Mouse (Mus musculus): ENCODE data around the gene Srsf9. TPM values are rescaled to one million over a fixed set of nuclear protein-coding genes. Genes with fewer than 3 reads are reported as not detected.

The Srsf9 gene
- polyA plus RNA-seq, 1 experiment from 2014 or later = 118 TPM

GRCm38 (mm10) chr5:115359438-115359837 is 32.5 kb downstream of the Srsf9 start:
- no peak for ATAC-seq
- Histone ChIP-seq H3K9me3 (replicated peaks; ENCODE audit: control insufficient read depth, low read length, poor library complexity, severe bottlenecking) (no peaks in the 10 kb centered on the region), H3K4me2 (ENCODE audit: low read length) (no peak overlapping the region), H3K4me1 (ENCODE audit: control insufficient read depth, insufficient read depth, low read length) (no peaks in the 10 kb centered on the region), H3K27ac (ENCODE audit: low read length) (no peak overlapping the region), H3K4me3 (ENCODE audit: low read depth, low read length) (no peak overlapping the region), H3K36me3 (ENCODE audit: control insufficient read depth, insufficient read depth, low read length) (no peaks in the 10 kb centered on the region), H3K27me3 (ENCODE audit: control insufficient read depth, insufficient read depth, low read depth, low read length) (no peaks in the 10 kb centered on the region), H3K9ac (ENCODE audit: low read depth, low read length) (no peak overlapping the region)
- WGBS = 88% methylated on average over 8 of the region's 8 CpGs

DNA sequence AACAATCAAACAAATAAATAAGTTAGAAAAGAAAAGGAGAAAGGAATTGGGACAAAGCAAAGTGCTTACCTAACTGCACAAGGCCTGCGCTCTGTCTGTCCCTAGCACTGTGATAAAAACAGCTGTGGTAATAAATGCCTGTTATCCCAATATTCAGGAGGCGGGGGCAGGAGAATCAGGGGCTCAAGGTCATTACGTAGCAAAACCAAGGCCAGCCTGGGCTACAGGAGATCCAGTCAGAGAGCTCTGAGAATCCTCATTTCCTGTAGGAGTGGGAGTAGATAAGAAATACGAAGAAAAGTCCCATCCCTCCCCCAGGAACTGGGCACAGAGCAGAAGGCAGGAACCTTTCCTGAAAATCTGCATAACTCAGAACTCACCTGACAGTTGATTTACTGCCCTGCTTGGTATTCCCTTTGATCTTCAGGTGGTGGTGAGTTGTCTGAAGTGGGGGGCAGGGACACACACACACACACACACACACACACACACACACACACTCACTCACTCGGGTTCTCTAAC is 32.9 kb downstream of the Srsf9 start:
- Histone ChIP-seq H3K9ac (ENCODE audit: low read depth, low read length) (no peak overlapping the region), H3K4me2 (ENCODE audit: low read length) (no peak overlapping the region), H3K36me3 (ENCODE audit: control insufficient read depth, insufficient read depth, low read length) (no peaks in the 10 kb centered on the region), H3K4me3 (ENCODE audit: low read depth, low read length) (no peak overlapping the region), H3K27ac (ENCODE audit: low read length) (no peak overlapping the region), H3K9me3 (replicated peaks; ENCODE audit: control insufficient read depth, low read length, poor library complexity, severe bottlenecking) (no peaks in the 10 kb centered on the region), H3K4me1 (ENCODE audit: control insufficient read depth, insufficient read depth, low read length) (no peaks in the 10 kb centered on the region), H3K27me3 (ENCODE audit: control insufficient read depth, insufficient read depth, low read depth, low read length) (no peaks in the 10 kb centered on the region)
- ATAC-seq = no peak
- 71% methylated on average over 5 of the region's 5 CpGs for WGBS

DNA sequence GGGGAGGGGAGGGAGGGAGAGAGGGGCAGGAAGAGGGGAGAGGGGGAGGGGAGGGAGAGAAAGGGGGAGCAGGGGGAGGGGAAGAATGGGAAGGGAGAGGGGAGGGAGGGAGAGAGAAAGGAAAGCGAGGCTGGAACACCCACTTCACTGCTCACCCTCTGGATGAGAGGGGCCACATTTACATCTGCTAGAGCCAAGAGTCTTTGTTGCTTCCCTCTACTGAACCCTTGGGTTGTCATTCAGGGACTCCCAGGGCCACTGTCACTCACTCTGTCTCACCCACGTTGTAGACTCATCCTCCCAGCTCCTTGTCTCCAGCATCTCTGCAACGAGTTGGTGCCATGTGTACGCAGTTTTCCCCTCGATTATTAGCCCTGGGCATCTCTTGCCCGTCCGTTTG is 35.2 kb downstream of the Srsf9 start:
- Histone ChIP-seq H3K27me3 (ENCODE audit: control insufficient read depth, insufficient read depth, low read depth, low read length) (no peaks in the 10 kb centered on the region), H3K4me2 (ENCODE audit: low read length) (no peak overlapping the region), H3K4me1 (ENCODE audit: control insufficient read depth, insufficient read depth, low read length) (no peaks in the 10 kb centered on the region), H3K9ac (ENCODE audit: low read depth, low read length) (no peak overlapping the region), H3K27ac (ENCODE audit: low read length) (no peak overlapping the region), H3K9me3 (replicated peaks; ENCODE audit: control insufficient read depth, low read length, poor library complexity, severe bottlenecking) (no peaks in the 10 kb centered on the region), H3K4me3 (ENCODE audit: low read depth, low read length) (no peak overlapping the region), H3K36me3 (ENCODE audit: control insufficient read depth, insufficient read depth, low read length) (no peaks in the 10 kb centered on the region)
- no peak for ATAC-seq
- WGBS = 34% methylated on average over 6 of the region's 7 CpGs

DNA sequence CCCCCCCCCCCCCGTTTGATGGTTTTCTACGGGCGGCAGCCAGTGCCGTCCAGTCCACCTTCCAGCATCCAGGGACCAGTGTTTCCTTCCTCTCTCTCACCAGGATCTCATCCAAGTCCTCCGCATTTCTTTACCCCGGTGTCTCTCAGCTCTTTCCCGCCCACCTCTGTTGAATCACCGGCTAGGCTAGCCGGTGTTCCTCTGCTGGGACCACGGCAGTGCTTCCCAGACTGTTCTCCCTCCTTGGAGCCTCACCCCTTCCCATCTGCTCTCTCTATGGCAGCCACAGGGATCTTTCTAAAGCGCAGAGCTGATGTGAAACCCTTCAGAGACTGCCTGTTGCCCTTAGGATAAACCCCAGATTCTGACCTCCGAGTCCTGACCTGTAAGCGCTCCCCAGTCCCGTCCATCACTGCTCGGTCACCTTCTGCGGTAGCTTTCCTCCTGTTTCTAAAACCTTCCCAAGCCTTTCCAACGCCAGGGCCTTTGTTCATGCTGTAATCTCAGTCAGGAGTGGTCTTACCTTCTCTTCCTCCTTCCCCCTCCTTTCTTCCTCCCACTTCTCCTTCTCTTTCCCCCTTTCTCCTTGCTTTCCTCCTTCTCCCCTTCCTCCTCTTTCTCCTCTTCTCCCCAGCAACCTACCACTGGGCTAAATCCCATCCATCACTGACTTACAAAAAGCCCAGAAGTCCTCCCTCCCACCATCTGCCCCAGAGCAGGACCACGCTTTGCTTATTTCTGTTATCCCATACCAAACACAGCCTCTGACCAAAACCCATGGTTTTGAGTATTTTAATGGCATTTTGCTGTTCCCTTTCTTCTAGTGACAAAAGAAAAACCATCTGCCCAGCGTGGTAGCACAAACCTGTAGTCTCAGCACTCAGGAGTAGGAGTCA is 36.1 kb downstream of the Srsf9 start:
- Histone ChIP-seq H3K9ac (ENCODE audit: low read depth, low read length) (no peak overlapping the region; the same call in 1 of the 2 replicates), H3K4me2 (ENCODE audit: low read length) (no peak overlapping the region), H3K9me3 (replicated peaks; ENCODE audit: control insufficient read depth, low read length, poor library complexity, severe bottlenecking) (no peaks in the 10 kb centered on the region), H3K4me3 (ENCODE audit: low read depth, low read length) (no peak overlapping the region), H3K4me1 (ENCODE audit: control insufficient read depth, insufficient read depth, low read length) (no peaks in the 10 kb centered on the region), H3K36me3 (ENCODE audit: control insufficient read depth, insufficient read depth, low read length) (no peaks in the 10 kb centered on the region), H3K27me3 (ENCODE audit: control insufficient read depth, insufficient read depth, low read depth, low read length) (no peaks in the 10 kb centered on the region), H3K27ac (ENCODE audit: low read length) (no peak overlapping the region; the same call in 1 of the 2 replicates)
- 21% methylated on average over 18 of the region's 19 CpGs for WGBS
- ATAC-seq = no peak

GRCm38 (mm10) chr5:115364782-115365181 is 37.8 kb downstream of the Srsf9 start:
- H3K9ac ChIP-seq (ENCODE audit: low read depth, low read length) = no peak overlapping the region
- WGBS = 91% methylated on average over 4 of the region's 4 CpGs
- no peak overlapping the region for H3K4me2 ChIP-seq (ENCODE audit: low read length)
- no peaks in the 10 kb centered on the region for H3K36me3 ChIP-seq (ENCODE audit: control insufficient read depth, insufficient read depth, low read length)
- no peak for ATAC-seq
- no peaks in the 10 kb centered on the region for H3K4me1 ChIP-seq (ENCODE audit: control insufficient read depth, insufficient read depth, low read length)
- no peak overlapping the region for H3K4me3 ChIP-seq (ENCODE audit: low read depth, low read length)
- no peak overlapping the region for H3K27ac ChIP-seq (ENCODE audit: low read length)
- H3K27me3 ChIP-seq (ENCODE audit: control insufficient read depth, insufficient read depth, low read depth, low read length) = no peaks in the 10 kb centered on the region
- no peaks in the 10 kb centered on the region for H3K9me3 ChIP-seq (replicated peaks; ENCODE audit: control insufficient read depth, low read length, poor library complexity, severe bottlenecking)

- H3K9ac ChIP-seq (ENCODE audit: low read depth, low read length) = no peak overlapping the region
- H3K4me2 ChIP-seq (ENCODE audit: low read length) = no peak overlapping the region
- no peaks in the 10 kb centered on the region for H3K27me3 ChIP-seq (ENCODE audit: control insufficient read depth, insufficient read depth, low read depth, low read length)
- 0 out of 2 replicates have a peak, but pooled peaks cover 2% of the 10 kb centered on the region for H3K4me1 ChIP-seq (ENCODE audit: control insufficient read depth, insufficient read depth, low read length)
- H3K9me3 ChIP-seq (replicated peaks; ENCODE audit: control insufficient read depth, low read length, poor library complexity, severe bottlenecking) = no peaks in the 10 kb centered on the region
- no peak for ATAC-seq
- 45% methylated on average over 9 of the region's 9 CpGs for WGBS
- no peaks in the 10 kb centered on the region for H3K36me3 ChIP-seq (ENCODE audit: control insufficient read depth, insufficient read depth, low read length)
- no peak overlapping the region for H3K4me3 ChIP-seq (ENCODE audit: low read depth, low read length)
- no peak overlapping the region for H3K27ac ChIP-seq (ENCODE audit: low read length)
Observed at GRCm38 (mm10) chr5:115371736-115372135, 44.8 kb downstream of the Srsf9 start.

GRCm38 (mm10) chr5:115373441-115374203 is 46.6 kb downstream of the Srsf9 start:
- H3K9ac ChIP-seq (ENCODE audit: low read depth, low read length) = peak overlapping the region; percentile 57
- H3K36me3 ChIP-seq (ENCODE audit: control insufficient read depth, insufficient read depth, low read length) = no peaks in the 10 kb centered on the region
- H3K4me1 ChIP-seq (ENCODE audit: control insufficient read depth, insufficient read depth, low read length) = 0 out of 2 replicates have a peak, but pooled peaks cover 2% of the 10 kb centered on the region
- peak overlapping the region; percentile 54; the same call in 1 of the 2 replicates for H3K27ac ChIP-seq (ENCODE audit: low read length)
- H3K9me3 ChIP-seq (replicated peaks; ENCODE audit: control insufficient read depth, low read length, poor library complexity, severe bottlenecking) = no peaks in the 10 kb centered on the region
- H3K27me3 ChIP-seq (ENCODE audit: control insufficient read depth, insufficient read depth, low read depth, low read length) = no peaks in the 10 kb centered on the region
- peak overlapping the region; percentile 34 for H3K4me3 ChIP-seq (ENCODE audit: low read depth, low read length)
- peak overlapping the region; percentile 63 for H3K4me2 ChIP-seq (ENCODE audit: low read length)
- ATAC-seq = peak; percentile 66
- WGBS = 7% methylated on average over 26 of the region's 26 CpGs

- Histone ChIP-seq H3K4me1 (ENCODE audit: control insufficient read depth, insufficient read depth, low read length) (0 out of 2 replicates have a peak, but pooled peaks cover 2% of the 10 kb centered on the region), H3K27me3 (ENCODE audit: control insufficient read depth, insufficient read depth, low read depth, low read length) (no peaks in the 10 kb centered on the region), H3K27ac (ENCODE audit: low read length) (peak overlapping the region; percentile 54; the same call in 1 of the 2 replicates), H3K4me2 (ENCODE audit: low read length) (peak overlapping the region; percentile 63), H3K36me3 (ENCODE audit: control insufficient read depth, insufficient read depth, low read length) (no peaks in the 10 kb centered on the region), H3K4me3 (ENCODE audit: low read depth, low read length) (peak overlapping the region; percentile 34), H3K9ac (ENCODE audit: low read depth, low read length) (peak overlapping the region; percentile 57), H3K9me3 (replicated peaks; ENCODE audit: control insufficient read depth, low read length, poor library complexity, severe bottlenecking) (no peaks in the 10 kb centered on the region)
- WGBS = 6% methylated on average over 11 of the region's 11 CpGs
- ATAC-seq = no peak
Observed at GRCm38 (mm10) chr5:115374204-115374820, 47.3 kb downstream of the Srsf9 start.

Data from midbrain, embryonic 16.5 days (tissue).